ENCODE assay signal across 8 mouse cellular contexts in the genomic region with DNA sequence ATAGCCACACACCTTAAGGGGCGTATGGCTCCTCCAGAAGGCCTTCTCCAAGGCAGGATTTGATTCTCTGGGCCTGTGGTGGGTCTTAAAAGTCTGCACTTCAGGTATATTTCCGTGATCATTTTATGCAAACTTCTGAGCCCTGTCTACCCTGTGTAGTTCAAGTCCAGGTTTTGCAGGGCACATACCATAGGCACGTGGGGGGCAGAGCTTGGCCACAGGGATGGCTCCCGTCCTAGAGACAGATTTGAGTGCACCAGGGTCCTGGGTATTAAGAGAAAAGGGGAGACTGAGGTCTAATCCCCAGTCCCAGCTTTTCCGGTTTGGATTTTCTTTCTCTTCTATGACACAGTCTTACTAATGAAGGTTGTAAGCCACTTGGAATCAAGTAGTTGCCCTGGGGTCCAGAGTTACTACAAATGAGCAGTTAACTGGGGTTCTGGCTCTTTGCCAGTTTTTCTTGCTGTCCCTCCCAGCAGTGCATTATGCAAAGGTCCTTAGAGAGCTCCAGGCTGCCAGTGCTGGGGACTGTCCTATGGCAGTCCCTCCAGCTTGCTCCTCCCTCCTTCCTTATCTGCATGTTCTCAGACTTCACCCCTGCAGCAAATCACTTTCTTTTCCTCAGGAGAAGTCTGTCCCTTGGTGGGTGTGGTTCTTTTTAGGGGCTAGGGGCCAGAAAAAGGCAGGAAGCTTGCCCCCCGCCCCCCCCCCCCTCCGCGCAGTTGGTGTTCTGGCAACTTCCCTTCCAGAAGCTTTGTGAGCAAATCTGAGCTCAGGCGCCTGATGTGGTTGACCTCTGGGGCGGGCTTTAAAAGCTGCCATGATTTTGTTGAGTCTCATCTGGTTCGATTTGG.
DNase-seq lines count a peak whose midpoint lies in the region; ATAC-seq and TF ChIP-seq lines count a peak whose summit lies in the region.

No protein-coding gene starts in this region.

- peak; percentile 17 for DNase-seq in A20 (ENCODE audit: low read depth, low spot score)
- DNase-seq in c-Kit-positive CD71-negative TER-119-negative erythroid progenitor cells, embryonic 14.5 days (ENCODE audit: low read depth) = peak; percentile 20
- peak; percentile 49 to 68 for DNase-seq in heart, adult 18-20 months
- DNase-seq in liver, postnatal 0 days = peak; percentile 49
- no peak for DNase-seq in right cerebral cortex, postnatal 25 days
- DNase-seq in cerebellum, postnatal 4 days (ENCODE audit: low spot score in 2 of 2) = no peak

- H3K27me3 ChIP-seq in intestine, embryonic 16.5 days (replicated peaks; ENCODE audit: control insufficient read depth, insufficient read depth, low read length) = no peaks in the 10 kb centered on the region
- H3K27me3 ChIP-seq in liver, postnatal 0 days (ENCODE audit: insufficient read depth, low read length) = no peaks in the 10 kb centered on the region
- no peaks in the 10 kb centered on the region for H3K27me3 ChIP-seq in neural tube, embryonic 14.5 days (ENCODE audit: control insufficient read depth, insufficient read depth, low read length)

- H3K4me2 ChIP-seq in intestine, embryonic 16.5 days (ENCODE audit: low read depth, low read length) = peak overlapping the region; percentile 44
- H3K4me2 ChIP-seq in liver, postnatal 0 days (ENCODE audit: low read depth, low read length) = peak overlapping the region; percentile 48
- H3K4me2 ChIP-seq in neural tube, embryonic 14.5 days (ENCODE audit: low read depth, low read length) = no peak overlapping the region

- WGBS in intestine, embryonic 16.5 days = 38% methylated on average over 11 of the region's 11 CpGs
- WGBS in liver, postnatal 0 days (ENCODE audit: insufficient replicate concordance) = 38% methylated on average over 11 of the region's 11 CpGs
- 45% methylated on average over 11 of the region's 11 CpGs for WGBS in neural tube, embryonic 14.5 days

- no peak overlapping the region for H3K9ac ChIP-seq in intestine, embryonic 16.5 days (ENCODE audit: low read depth, low read length)
- H3K9ac ChIP-seq in liver, postnatal 0 days (replicated peaks) = no peak overlapping the region
- H3K9ac ChIP-seq in neural tube, embryonic 14.5 days (replicated peaks; ENCODE audit: low read depth, low read length) = no peak overlapping the region

- TF ChIP-seq CTCF in liver, postnatal 0 days (IDR thresholded peaks at IDR 0.05; ENCODE audit: low read depth) = no peak

- peak; percentile 99 for ATAC-seq in intestine, embryonic 16.5 days
- peak; percentile 90 for ATAC-seq in liver, postnatal 0 days
- peak; percentile 85 for ATAC-seq in neural tube, embryonic 14.5 days (ENCODE audit: low read depth)

- no peaks in the 10 kb centered on the region for H3K36me3 ChIP-seq in intestine, embryonic 16.5 days (ENCODE audit: control insufficient read depth, insufficient read depth, low read length)
- no peaks in the 10 kb centered on the region for H3K36me3 ChIP-seq in liver, postnatal 0 days (replicated peaks; ENCODE audit: insufficient read depth, low read length)
- no peaks in the 10 kb centered on the region for H3K36me3 ChIP-seq in neural tube, embryonic 14.5 days (ENCODE audit: control insufficient read depth, insufficient read depth, low read length)

- no peaks in the 10 kb centered on the region for H3K9me3 ChIP-seq in intestine, embryonic 16.5 days (ENCODE audit: control insufficient read depth, low read length)
- no peaks in the 10 kb centered on the region for H3K9me3 ChIP-seq in liver, postnatal 0 days (ENCODE audit: low read length)
- H3K9me3 ChIP-seq in neural tube, embryonic 14.5 days (ENCODE audit: control insufficient read depth, low read length) = no peaks in the 10 kb centered on the region; the same call in 1 of the 2 replicates

- H3K4me3 ChIP-seq in intestine, embryonic 16.5 days (ENCODE audit: low read length) = no peak overlapping the region
- H3K4me3 ChIP-seq in liver, postnatal 0 days (ENCODE audit: low read depth, low read length) = 0 out of 2 replicates have a peak overlapping the region, but pooled peaks have one; percentile 17
- no peak overlapping the region for H3K4me3 ChIP-seq in neural tube, embryonic 14.5 days (ENCODE audit: low read depth, low read length)

- peaks cover 16% of the 10 kb centered on the region for H3K4me1 ChIP-seq in intestine, embryonic 16.5 days (ENCODE audit: control insufficient read depth, insufficient read depth, low read length)
- peaks cover 15% of the 10 kb centered on the region for H3K4me1 ChIP-seq in liver, postnatal 0 days (ENCODE audit: insufficient read depth)
- H3K4me1 ChIP-seq in neural tube, embryonic 14.5 days (ENCODE audit: control insufficient read depth, insufficient read depth, low read length) = no peaks in the 10 kb centered on the region

- peak overlapping the region; percentile 46 for H3K27ac ChIP-seq in intestine, embryonic 16.5 days (ENCODE audit: low read length)
- H3K27ac ChIP-seq in liver, postnatal 0 days (ENCODE audit: low read depth) = peak overlapping the region; percentile 64
- H3K27ac ChIP-seq in neural tube, embryonic 14.5 days (ENCODE audit: low read depth, low read length) = 0 out of 2 replicates have a peak overlapping the region, but pooled peaks have one; percentile 22

- TF ChIP-seq EP300 in liver, postnatal 0 days (IDR thresholded peaks at IDR 0.05; ENCODE audit: low read depth) = no peak

Comparison
In these comparisons a context has a peak if more than half of its experiments do, and no peak if none do; other contexts are left out.
1. DNase-seq: peak in A20 (single experiment), c-Kit-positive CD71-negative TER-119-negative erythroid progenitor cells, embryonic 14.5 days (single experiment), heart, adult 18-20 months (2 of 2) and liver, postnatal 0 days (single experiment); none in right cerebral cortex, postnatal 25 days (single experiment) and cerebellum, postnatal 4 days (0 of 2).
2. Peak in every context shown above with its lines, with median percentiles within 50 percentile points of each other: ATAC-seq and H3K27ac ChIP-seq.